Mouse (Mus musculus): ENCODE measurements around the gene H2-M10.1. TPM values are rescaled to one million over a fixed set of nuclear protein-coding genes. Genes with fewer than 3 reads are reported as not detected.
"Not testable (repeated sequence)": the region's sequence is repeated elsewhere in the genome, so short reads cannot be mapped to it uniquely, and the experiment has no call there.

H2-M10.1 gene
- not detected in 2 replicates for polyA plus RNA-seq (2015; fragmentation: Nextera tagmentation; extraction: Ambion mirVana)

DNA sequence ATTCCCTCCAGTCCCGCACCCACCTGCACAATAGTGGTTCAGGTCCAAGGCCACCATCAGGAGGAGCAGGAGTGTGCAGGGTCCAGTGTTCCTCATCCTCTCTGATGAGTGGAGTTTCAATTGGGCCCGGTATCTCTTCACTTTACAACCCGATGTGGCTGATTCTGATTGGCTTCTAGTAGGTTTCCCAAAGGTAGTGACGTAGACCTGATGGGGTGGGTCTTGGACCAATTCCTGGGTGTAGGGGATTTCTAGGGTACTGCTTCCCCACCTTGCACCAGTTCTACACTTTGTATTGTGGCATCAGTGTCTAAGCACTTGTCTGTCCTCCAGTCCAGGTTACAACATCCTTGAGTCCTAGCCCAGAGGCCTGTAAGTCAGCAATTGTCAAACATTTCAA lies at the start of gene H2-M10.1:
TSS of gene H2-M10.1 (minus strand) at position 101 of the 400 bp plus-strand sequence.
- WGBS: 94% methylated on average over 4 of the region's 4 CpGs

GRCm38 (mm10) chr17:36368317-36368716 lies 42.4 kb upstream of the H2-M10.1 start, which contains the start of gene H2-M10.3:
H2-M10.3 (minus strand) TSS chr17:36368417.
- not testable (repeated sequence) for H3K9me3 ChIP-seq (ENCODE audit: control insufficient read depth, low read length); H3K4me2 ChIP-seq (ENCODE audit: low read length); ATAC-seq; H3K4me1 ChIP-seq (replicated peaks; ENCODE audit: control insufficient read depth, insufficient read depth, low read length); H3K27me3 ChIP-seq (replicated peaks; ENCODE audit: control insufficient read depth, insufficient read depth, low read length); H3K4me3 ChIP-seq (replicated peaks; ENCODE audit: low read length); H3K27ac ChIP-seq (ENCODE audit: low read length); H3K9ac ChIP-seq (replicated peaks; ENCODE audit: low read depth, low read length); H3K36me3 ChIP-seq (ENCODE audit: control insufficient read depth, insufficient read depth)
- 95% methylated on average over 2 of the region's 2 CpGs for WGBS

More for the DNA sequence above, at the start of gene H2-M10.1:
- Histone ChIP-seq H3K27ac (ENCODE audit: low read length) (no peak within 1 kb of the TSS), H3K9me3 (ENCODE audit: control insufficient read depth, low read length) (no peaks in the 10 kb centered on the region), H3K4me1 (replicated peaks; ENCODE audit: control insufficient read depth, insufficient read depth, low read length) (no peaks in the 10 kb centered on the region), H3K9ac (replicated peaks; ENCODE audit: low read depth, low read length) (no peak within 1 kb of the TSS), H3K27me3 (replicated peaks; ENCODE audit: control insufficient read depth, insufficient read depth, low read length) (no peaks in the 10 kb centered on the region), H3K4me2 (ENCODE audit: low read length) (no peak within 1 kb of the TSS), H3K4me3 (replicated peaks; ENCODE audit: low read length) (no peak within 1 kb of the TSS), H3K36me3 (ENCODE audit: control insufficient read depth, insufficient read depth) (no peaks in the 10 kb centered on the region)
- ATAC-seq: no peak

- H3K36me3 ChIP-seq (ENCODE audit: control insufficient read depth, insufficient read depth); H3K4me1 ChIP-seq (replicated peaks; ENCODE audit: control insufficient read depth, insufficient read depth, low read length); H3K4me3 ChIP-seq (replicated peaks; ENCODE audit: low read length); H3K9ac ChIP-seq (replicated peaks; ENCODE audit: low read depth, low read length); H3K9me3 ChIP-seq (ENCODE audit: control insufficient read depth, low read length); H3K27ac ChIP-seq (ENCODE audit: low read length); H3K27me3 ChIP-seq (replicated peaks; ENCODE audit: control insufficient read depth, insufficient read depth, low read length); H3K4me2 ChIP-seq (ENCODE audit: low read length); ATAC-seq: not testable (repeated sequence)
These were observed 36.4 kb upstream of the H2-M10.1 start for GRCm38 (mm10) chr17:36362404-36362803.

- not testable (repeated sequence) for H3K27me3 ChIP-seq (replicated peaks; ENCODE audit: control insufficient read depth, insufficient read depth, low read length); H3K4me1 ChIP-seq (replicated peaks; ENCODE audit: control insufficient read depth, insufficient read depth, low read length); H3K9ac ChIP-seq (replicated peaks; ENCODE audit: low read depth, low read length); H3K9me3 ChIP-seq (ENCODE audit: control insufficient read depth, low read length); H3K36me3 ChIP-seq (ENCODE audit: control insufficient read depth, insufficient read depth); H3K27ac ChIP-seq (ENCODE audit: low read length); ATAC-seq; H3K4me2 ChIP-seq (ENCODE audit: low read length); H3K4me3 ChIP-seq (replicated peaks; ENCODE audit: low read length)
These were observed 31.6 kb upstream of the H2-M10.1 start for GRCm38 (mm10) chr17:36357512-36357911.

- Histone ChIP-seq H3K9me3 (ENCODE audit: control insufficient read depth, low read length) (no peaks in the 10 kb centered on the region), H3K27ac (ENCODE audit: low read length) (no peak overlapping the region), H3K4me2 (ENCODE audit: low read length) (no peak overlapping the region), H3K4me1 (replicated peaks; ENCODE audit: control insufficient read depth, insufficient read depth, low read length) (no peaks in the 10 kb centered on the region), H3K9ac (replicated peaks; ENCODE audit: low read depth, low read length) (no peak overlapping the region), H3K4me3 (replicated peaks; ENCODE audit: low read length) (no peak overlapping the region), H3K36me3 (ENCODE audit: control insufficient read depth, insufficient read depth) (no peaks in the 10 kb centered on the region), H3K27me3 (replicated peaks; ENCODE audit: control insufficient read depth, insufficient read depth, low read length) (no peaks in the 10 kb centered on the region)
- 34% methylated on average over 3 of the region's 3 CpGs for WGBS
- ATAC-seq: no peak
These were observed 29.8 kb upstream of the H2-M10.1 start for GRCm38 (mm10) chr17:36355763-36356162.

DNA sequence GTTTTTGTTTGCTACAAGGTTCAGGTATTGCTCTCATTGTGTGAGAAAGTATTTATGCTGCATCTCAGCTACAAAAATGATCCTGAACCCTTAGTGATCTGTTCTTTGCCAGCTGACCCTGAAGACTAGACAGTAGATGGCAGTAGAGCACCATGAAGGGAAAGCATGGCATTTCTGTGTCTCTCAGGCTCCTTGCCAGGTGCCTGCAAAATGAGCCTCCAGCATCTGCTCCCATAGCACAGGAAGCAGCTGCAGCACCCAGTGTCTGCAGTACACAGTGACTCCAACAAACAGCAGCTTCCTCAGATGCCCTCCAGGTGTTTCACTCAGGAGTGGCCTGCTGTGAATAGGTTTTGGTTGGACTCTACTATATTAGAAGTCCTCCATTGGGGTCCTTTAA lies 29.4 kb upstream of the H2-M10.1 start:
- H3K27me3 ChIP-seq (replicated peaks; ENCODE audit: control insufficient read depth, insufficient read depth, low read length); H3K4me3 ChIP-seq (replicated peaks; ENCODE audit: low read length); H3K4me2 ChIP-seq (ENCODE audit: low read length); H3K9ac ChIP-seq (replicated peaks; ENCODE audit: low read depth, low read length); H3K27ac ChIP-seq (ENCODE audit: low read length); H3K4me1 ChIP-seq (replicated peaks; ENCODE audit: control insufficient read depth, insufficient read depth, low read length); H3K36me3 ChIP-seq (ENCODE audit: control insufficient read depth, insufficient read depth); H3K9me3 ChIP-seq (ENCODE audit: control insufficient read depth, low read length): not testable (repeated sequence)
- peak; percentile 52 for ATAC-seq

DNA sequence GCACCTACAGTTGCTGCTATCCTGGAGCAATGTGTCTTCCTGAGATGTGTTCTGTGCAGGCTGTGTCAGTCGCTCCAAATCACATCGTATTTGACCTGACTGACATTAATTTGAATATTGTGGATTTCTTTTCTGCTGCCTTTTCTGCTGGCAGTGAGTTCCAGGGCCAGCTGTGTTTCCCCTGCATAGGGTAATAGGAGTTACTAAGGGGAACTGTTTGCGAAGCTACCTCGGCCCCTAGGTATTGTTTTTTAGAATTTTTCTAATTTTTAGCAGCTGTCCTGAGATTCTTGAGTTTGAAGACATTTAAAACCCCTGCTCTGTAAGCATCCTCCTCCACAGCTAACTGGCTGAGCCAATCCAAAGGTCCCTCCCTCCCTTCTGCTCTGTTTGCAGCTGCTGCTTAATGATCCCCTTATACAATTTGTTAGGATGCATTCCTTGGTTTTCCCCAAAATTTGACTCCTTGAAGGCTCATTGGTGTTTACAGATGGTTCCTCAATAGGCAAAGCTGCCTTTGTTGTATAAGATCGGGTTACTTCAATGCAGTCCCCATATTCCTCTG lies 10.2 kb downstream of the H2-M10.1 start:
- peak; percentile 51 for ATAC-seq
- Histone ChIP-seq H3K9ac (replicated peaks; ENCODE audit: low read depth, low read length) (peak overlapping the region; percentile 71), H3K4me1 (replicated peaks; ENCODE audit: control insufficient read depth, insufficient read depth, low read length) (peaks cover 4% of the 10 kb centered on the region; the same call in 1 of the 2 replicates), H3K36me3 (ENCODE audit: control insufficient read depth, insufficient read depth) (no peaks in the 10 kb centered on the region), H3K27me3 (replicated peaks; ENCODE audit: control insufficient read depth, insufficient read depth, low read length) (no peaks in the 10 kb centered on the region), H3K4me2 (ENCODE audit: low read length) (peak overlapping the region; percentile 72), H3K9me3 (ENCODE audit: control insufficient read depth, low read length) (no peaks in the 10 kb centered on the region), H3K27ac (ENCODE audit: low read length) (peak overlapping the region; percentile 92), H3K4me3 (replicated peaks; ENCODE audit: low read length) (peak overlapping the region; percentile 66)
- WGBS: 16% methylated on average over 5 of the region's 5 CpGs

DNA sequence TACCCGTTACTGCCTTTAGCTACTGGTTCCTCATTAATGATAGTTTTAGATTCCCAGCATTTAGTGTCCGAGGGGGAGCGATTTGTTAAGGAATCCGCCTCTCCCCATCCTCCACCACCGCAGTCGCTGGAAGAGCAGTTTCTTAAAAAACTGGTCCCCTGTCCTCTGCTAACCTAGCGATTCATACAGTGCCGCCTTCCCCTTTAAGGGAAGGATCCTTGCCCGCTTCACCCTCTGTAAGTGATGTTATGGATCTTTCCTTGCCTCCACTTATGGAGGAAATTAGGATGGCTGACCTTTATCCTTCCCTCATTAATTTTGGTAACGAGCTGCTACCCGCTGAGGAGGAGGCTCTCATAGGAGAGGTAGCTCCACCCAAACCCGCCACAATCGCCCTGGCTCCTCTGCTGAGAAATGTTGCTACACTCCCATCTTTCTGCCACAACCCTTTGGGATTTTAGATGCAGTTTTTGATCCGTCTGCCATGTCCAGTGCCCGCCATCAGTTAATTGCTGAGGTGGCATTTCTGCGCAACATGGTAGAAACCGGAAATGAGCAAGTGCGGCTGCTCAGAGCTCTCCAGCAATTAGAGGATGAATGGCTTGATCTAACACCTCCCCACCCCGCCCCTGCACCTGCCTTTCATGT lies 10.8 kb downstream of the H2-M10.1 start:
- peak overlapping the region; percentile 66 for H3K4me3 ChIP-seq (replicated peaks; ENCODE audit: low read length)
- peak overlapping the region; percentile 72 for H3K4me2 ChIP-seq (ENCODE audit: low read length)
- H3K27ac ChIP-seq (ENCODE audit: low read length): peak overlapping the region; percentile 92
- H3K4me1 ChIP-seq (replicated peaks; ENCODE audit: control insufficient read depth, insufficient read depth, low read length): peaks cover 4% of the 10 kb centered on the region; the same call in 1 of the 2 replicates
- H3K36me3 ChIP-seq (ENCODE audit: control insufficient read depth, insufficient read depth): no peaks in the 10 kb centered on the region
- under 1% methylated on average over 19 of the region's 19 CpGs for whole genome bisulfite sequencing
- ATAC-seq: peak; percentile 94
- H3K9me3 ChIP-seq (ENCODE audit: control insufficient read depth, low read length): no peaks in the 10 kb centered on the region
- H3K9ac ChIP-seq (replicated peaks; ENCODE audit: low read depth, low read length): peak overlapping the region; percentile 71
- no peaks in the 10 kb centered on the region for H3K27me3 ChIP-seq (replicated peaks; ENCODE audit: control insufficient read depth, insufficient read depth, low read length)

DNA sequence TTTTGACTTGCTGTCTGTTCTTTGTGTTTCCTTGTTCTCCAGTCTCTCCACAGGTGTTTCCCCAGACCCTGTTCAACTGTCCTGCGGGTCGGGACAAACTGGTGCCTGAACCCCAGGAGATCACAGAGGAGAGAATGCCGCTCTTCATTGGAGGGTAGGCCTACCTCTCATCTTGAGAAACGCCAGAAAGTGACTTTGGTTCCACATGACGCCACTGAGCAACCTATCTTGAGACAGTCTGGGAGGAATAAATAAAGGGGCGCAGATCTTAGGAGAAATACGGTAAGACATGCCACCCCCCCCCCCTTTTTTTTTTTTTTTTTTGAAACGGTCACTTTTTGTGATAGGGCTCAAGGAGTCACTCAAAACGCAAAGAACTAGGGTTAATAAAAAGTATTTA lies 11.4 kb downstream of the H2-M10.1 start:
- H3K27ac ChIP-seq (ENCODE audit: low read length): peak overlapping the region; percentile 92
- H3K4me3 ChIP-seq (replicated peaks; ENCODE audit: low read length): peak overlapping the region; percentile 66
- ATAC-seq: peak; percentile 54
- no peaks in the 10 kb centered on the region for H3K27me3 ChIP-seq (replicated peaks; ENCODE audit: control insufficient read depth, insufficient read depth, low read length)
- WGBS: 3% methylated on average over 9 of the region's 9 CpGs
- no peaks in the 10 kb centered on the region for H3K36me3 ChIP-seq (ENCODE audit: control insufficient read depth, insufficient read depth)
- H3K9me3 ChIP-seq (ENCODE audit: control insufficient read depth, low read length): no peaks in the 10 kb centered on the region
- H3K9ac ChIP-seq (replicated peaks; ENCODE audit: low read depth, low read length): peak overlapping the region; percentile 71
- peak overlapping the region; percentile 72 for H3K4me2 ChIP-seq (ENCODE audit: low read length)
- H3K4me1 ChIP-seq (replicated peaks; ENCODE audit: control insufficient read depth, insufficient read depth, low read length): peaks cover 4% of the 10 kb centered on the region; the same call in 1 of the 2 replicates
